Mouse (Mus musculus) G1E (cell line): ENCODE results near the gene Zfp426.

Experiments
- CTCF ChIP-seq: IDR thresholded peaks from 2 replicates; pipeline ENCODE4 v1.5.1; 2012; ENCODE audit warnings: low read depth, low read length, inconsistent platforms, mixed read lengths
- GATA1 ChIP-seq: IDR thresholded peaks from 2 replicates; pipeline ENCODE4 v1.6.1; 2012; ENCODE audit warnings: borderline replicate concordance, low read length, inconsistent platforms, mixed read lengths
- GATA2 ChIP-seq: IDR thresholded peaks from 2 replicates; pipeline ENCODE4 v1.6.1; 2012; ENCODE audit warnings: low read depth, low read length, inconsistent platforms, borderline replicate concordance
- POLR2AphosphoS5 ChIP-seq: IDR thresholded peaks from 2 replicates; pipeline ENCODE4 v1.6.1; 2012; ENCODE audit warnings: low read depth, low read length, inconsistent platforms; ENCODE audit not compliant: insufficient replicate concordance
- TAL1 ChIP-seq: conservative IDR thresholded peaks from 2 replicates; pipeline ENCODE4 v1.6.1; 2012; ENCODE audit warnings: low read depth, low read length, inconsistent platforms, mixed read lengths

GRCm38 (mm10) chr9:20451493-20451892 lies 41.1 kb downstream of the Zfp426 start:
- no peak for TF ChIP-seq CTCF
- TF ChIP-seq POLR2AphosphoS5: no peak
- TF ChIP-seq GATA1: no peak
- no peak for TF ChIP-seq TAL1
- no peak for TF ChIP-seq GATA2
